Mouse (Mus musculus): ENCODE measurements at regions not wholly inside any gene's neighbourhood (a gene's known extent, or its start where the extent isn't known, plus 50 kb on each side); places are given as distances from the start of the nearest gene placed in this dataset.

- DNase-seq = no peak
Measured at GRCm38 (mm10) chr8:64336546-64336945, 130.5 kb upstream of the Tll1 start.

GRCm38 (mm10) chr8:64335495-64335894, 129.4 kb upstream of the Tll1 start:
- no peak for DNase-seq

GRCm38 (mm10) chr8:64323985-64324384, 117.9 kb upstream of the Tll1 start:
- DNase-seq = peak; percentile 4

GRCm38 (mm10) chr8:64320343-64320742, 114.3 kb upstream of the Tll1 start:
- no peak for DNase-seq

GRCm38 (mm10) chr8:64319220-64319820, 113.2 kb upstream of the Tll1 start:
- DNase-seq = no peak

GRCm38 (mm10) chr8:64318524-64319219, 112.6 kb upstream of the Tll1 start:
- peak; percentile 41 for DNase-seq

GRCm38 (mm10) chr8:64317815-64318214, 111.7 kb upstream of the Tll1 start:
- DNase-seq = no peak

- no peak for DNase-seq
Measured at GRCm38 (mm10) chr8:64307995-64308394, 101.9 kb upstream of the Tll1 start.

- DNase-seq = no peak
Measured at GRCm38 (mm10) chr8:64282806-64283205, 76.7 kb upstream of the Tll1 start.

- DNase-seq = no peak
Measured at GRCm38 (mm10) chr8:64281598-64281997, 75.5 kb upstream of the Tll1 start.

GRCm38 (mm10) chr8:64280391-64280790, 74.3 kb upstream of the Tll1 start:
- DNase-seq = no peak

GRCm38 (mm10) chr8:64276058-64276457, 70.0 kb upstream of the Tll1 start:
- DNase-seq = peak; percentile 72

GRCm38 (mm10) chr8:64265304-64265945, 59.4 kb upstream of the Tll1 start:
- peak; percentile 37 for DNase-seq

All from kidney, adult 9 months (tissue).